Mouse (Mus musculus) kidney, embryonic 14.5 days (tissue): ENCODE measurements around the gene P2rx1. TPM values are rescaled to one million over a fixed set of nuclear protein-coding genes. Genes with fewer than 3 reads are reported as not detected.

ENCODE experiments used
- microRNA-seq: library from miRNA; unstranded; fragments of <30 nt; microRNA quantifications from one replicate; pipeline ENCODE4, GENCODE M21; 2016
- polyA plus RNA-seq: library from polyadenylated mRNA; unstranded; fragments of >200 nt; fragmentation: Nextera tagmentation; extraction: Ambion mirVana; gene quantifications from 2 replicates; pipeline ENCODE4 v1.2.1, GENCODE M21; 2014

Gene P2rx1
- polyA plus RNA-seq, 1 experiment from 2014 or later, result 0.76 TPM

Small RNAs within 50 kb of the gene (microRNA-seq; reads per million reads assigned to microRNA genes)
- not detected for gene Gm44467

Other genes with a start within 250 kb of the P2rx1 start
- 4.4 and 5.5 TPM in 2 replicates for gene Cyb5d2, start 203.0 kb upstream of the P2rx1 start, polyA plus RNA-seq
- 9.7 and 10.5 TPM in 2 replicates for gene Zzef1, start 202.9 kb upstream of the P2rx1 start, polyA plus RNA-seq
- 1.3 and 2.2 TPM in 2 replicates for gene Atp2a3, start 37.9 kb upstream of the P2rx1 start, polyA plus RNA-seq
- gene Camkk1, start 19.9 kb downstream of the P2rx1 start, polyA plus RNA-seq, result 2.2 and 2.8 TPM in 2 replicates
- gene Ncbp3, start 48.7 kb downstream of the P2rx1 start, polyA plus RNA-seq, result 8.7 and 12.9 TPM in 2 replicates
- gene Itgae, start 91.5 kb downstream of the P2rx1 start, polyA plus RNA-seq, result 0.20 and 0.24 TPM in 2 replicates
- 14.5 and 19.5 TPM in 2 replicates for gene Haspin, start 139.2 kb downstream of the P2rx1 start, polyA plus RNA-seq
- 0.34 TPM in 1 of 2 replicates, not detected in the other for gene P2rx5, start 161.3 kb downstream of the P2rx1 start, polyA plus RNA-seq
- gene Emc6, start 177.9 kb downstream of the P2rx1 start, polyA plus RNA-seq, result 134 and 156 TPM in 2 replicates
- 195 and 209 TPM in 2 replicates for gene Tax1bp3, start 178.0 kb downstream of the P2rx1 start, polyA plus RNA-seq
- gene Ctns, start 199.9 kb downstream of the P2rx1 start, polyA plus RNA-seq, result 15.3 and 19.5 TPM in 2 replicates
- 0.77 and 1.1 TPM in 2 replicates for gene Shpk, start 200.4 kb downstream of the P2rx1 start, polyA plus RNA-seq
- not detected in 2 replicates for gene Trpv1, start 235.2 kb downstream of the P2rx1 start, polyA plus RNA-seq